Mouse (Mus musculus) adrenal gland, adult 2 months (tissue): Measurements from ENCODE around the gene Klk10. TPM values are rescaled to one million over a fixed set of nuclear protein-coding genes. Genes with fewer than 3 reads are reported as not detected.

Experiments used
- DNase-seq: peaks from one replicate; pipeline ENCODE4 v3.0.0; 2021
- long read RNA-seq: library from polyadenylated mRNA; stranded (forward); transcript quantifications from one replicate; pipeline ENCODE4 v2.0.0, GENCODE M21; 2021
- polyA plus RNA-seq: library from polyadenylated mRNA; depleted of rRNA; stranded (reverse); fragments of >200 nt; gene quantifications from 2 replicates; pipeline ENCODE4 v1.2.3, GENCODE M21; 2012; rRNA removed
- total RNA-seq, 2 experiments: library from RNA; stranded (reverse); gene quantifications; 2 replicates each; pipeline ENCODE4 v1.2.3; 2021

Klk10 gene
- total RNA-seq, result under 1 TPM; 0.40 to 0.62 TPM
- 1.0 and 1.4 TPM in 2 replicates for polyA plus RNA-seq
- long read RNA-seq, partial matches to known transcripts, result 0 of 1 reads
- long read RNA-seq, other reads (novel, unspliced or antisense), result 0 of 1 reads

- no peak for DNase-seq
These were observed at the start of gene Klk10 for GRCm38 (mm10) chr7:43780746-43781145. Klk10 (plus strand) TSS chr7:43781035.

GRCm38 (mm10) chr7:43747788-43748187 lies 33.0 kb upstream of the Klk10 start:
- peak; percentile 14 for DNase-seq

GRCm38 (mm10) chr7:43752806-43753205 lies 28.0 kb upstream of the Klk10 start:
- DNase-seq, result no peak

- no peak for DNase-seq
These were observed 14.4 kb upstream of the Klk10 start for GRCm38 (mm10) chr7:43766484-43766883.

GRCm38 (mm10) chr7:43768597-43768996 lies 12.2 kb upstream of the Klk10 start, which contains the start of gene Klk12:
Klk12 (plus strand) TSS chr7:43768897.
- no peak for DNase-seq

GRCm38 (mm10) chr7:43769636-43770035 lies 11.2 kb upstream of the Klk10 start:
- no peak for DNase-seq

- DNase-seq, result no peak
These were observed 10.1 kb upstream of the Klk10 start for GRCm38 (mm10) chr7:43770701-43771100.

- no peak for DNase-seq
These were observed 8.9 kb upstream of the Klk10 start for GRCm38 (mm10) chr7:43771916-43772315.

- DNase-seq, result no peak
These were observed 7.9 kb upstream of the Klk10 start for GRCm38 (mm10) chr7:43772901-43773300.

- no peak for DNase-seq
These were observed 6.5 kb upstream of the Klk10 start, which contains the start of gene Klk11 for GRCm38 (mm10) chr7:43774364-43774763. Klk11 (plus strand) TSS chr7:43774604.

GRCm38 (mm10) chr7:43774802-43775201 lies 6.0 kb upstream of the Klk10 start:
- no peak for DNase-seq

- no peak for DNase-seq
These were observed 5.4 kb upstream of the Klk10 start for GRCm38 (mm10) chr7:43775311-43776057.

GRCm38 (mm10) chr7:43776506-43776905 lies 4.3 kb upstream of the Klk10 start:
- no peak for DNase-seq

GRCm38 (mm10) chr7:43777423-43777822 lies 3.4 kb upstream of the Klk10 start:
- DNase-seq, result no peak

- no peak for DNase-seq
These were observed 2.5 kb upstream of the Klk10 start for GRCm38 (mm10) chr7:43778176-43778970.

GRCm38 (mm10) chr7:43780241-43780640 lies 594 bp upstream of the Klk10 start:
- no peak for DNase-seq

GRCm38 (mm10) chr7:43781541-43781940 lies 706 bp downstream of the Klk10 start:
- DNase-seq, result no peak

- DNase-seq, result peak; percentile 65
These were observed 1.7 kb downstream of the Klk10 start for GRCm38 (mm10) chr7:43782275-43783265.

- peak; percentile 61 for DNase-seq
These were observed 4.5 kb downstream of the Klk10 start for GRCm38 (mm10) chr7:43785286-43785685.

GRCm38 (mm10) chr7:43788096-43788495 lies 7.3 kb downstream of the Klk10 start:
- no peak for DNase-seq

GRCm38 (mm10) chr7:43789295-43789694 lies 8.5 kb downstream of the Klk10 start:
- no peak for DNase-seq

GRCm38 (mm10) chr7:43791591-43791990 lies 10.8 kb downstream of the Klk10 start, which contains the start of gene Klk9:
Klk9 (plus strand) TSS chr7:43791891.
- DNase-seq, result no peak
